Mouse (Mus musculus) neural tube, embryonic 14.5 days (tissue): ENCODE measurements at regions not wholly inside any gene's neighbourhood (a gene's known extent, or its start where the extent isn't known, plus 50 kb on each side); places are given as distances from the start of the nearest gene placed in this dataset.

Experiments used
- ATAC-seq: fragments of 200-750 bp; cut with Nextera tagmentation; 2 replicates; pipeline ENCODE4 v1.8.0; 2017; ENCODE audit warnings: low read depth, mild to moderate bottlenecking, moderate TSS enrichment, moderate library complexity
- H3K27ac ChIP-seq: fragments of 300-500 bp; sonication (generic); 2 replicates; pipeline ENCODE4 v1.5.1; 2014; ENCODE audit warnings: low read depth, mild to moderate bottlenecking, control low read depth, low read length, moderate library complexity, mixed read lengths
- H3K27me3 ChIP-seq: fragments of 300-500 bp; sonication (generic); 2 replicates; pipeline ENCODE4 v1.6.1; 2014; ENCODE audit warnings: low read length; ENCODE audit not compliant: control insufficient read depth, insufficient read depth
- H3K36me3 ChIP-seq: fragments of 300-500 bp; sonication (generic); 2 replicates; pipeline ENCODE4 v1.6.1; 2014; ENCODE audit warnings: low read length, mixed read lengths; ENCODE audit not compliant: control insufficient read depth, insufficient read depth
- H3K4me1 ChIP-seq: fragments of 300-500 bp; sonication (generic); 2 replicates; pipeline ENCODE4 v1.6.1; 2014; ENCODE audit warnings: low read length; ENCODE audit not compliant: control insufficient read depth, insufficient read depth
- H3K4me2 ChIP-seq: fragments of 300-500 bp; sonication (generic); 2 replicates; pipeline ENCODE4 v1.6.1; 2014; ENCODE audit warnings: mild to moderate bottlenecking, low read depth, low read length, control low read depth
- H3K4me3 ChIP-seq: fragments of 300-500 bp; sonication (generic); 2 replicates; pipeline ENCODE4 v1.5.1; 2014; ENCODE audit warnings: low read depth, low read length, control low read depth, mixed read lengths
- H3K9ac ChIP-seq: fragments of 300-500 bp; sonication (generic); replicated peaks from 2 replicates; pipeline ENCODE4 v1.6.1; 2014; ENCODE audit warnings: low read depth, mild to moderate bottlenecking, control low read depth, low read length, mixed read lengths
- H3K9me3 ChIP-seq: fragments of 300-500 bp; sonication (generic); 2 replicates; pipeline ENCODE4 v1.6.1; 2016; ENCODE audit warnings: low read length; ENCODE audit not compliant: control insufficient read depth
- WGBS: fragments of 180-500 bp; shearing (Covaris S2); extraction: QIAGEN DNeasy Blood & Tissue Kit; methylation state at CpG from one replicate; pipeline ENCODE4 v1.1.7; 2014; 5-methylcytosine and 5-hydroxymethylcytosine counted together

DNA sequence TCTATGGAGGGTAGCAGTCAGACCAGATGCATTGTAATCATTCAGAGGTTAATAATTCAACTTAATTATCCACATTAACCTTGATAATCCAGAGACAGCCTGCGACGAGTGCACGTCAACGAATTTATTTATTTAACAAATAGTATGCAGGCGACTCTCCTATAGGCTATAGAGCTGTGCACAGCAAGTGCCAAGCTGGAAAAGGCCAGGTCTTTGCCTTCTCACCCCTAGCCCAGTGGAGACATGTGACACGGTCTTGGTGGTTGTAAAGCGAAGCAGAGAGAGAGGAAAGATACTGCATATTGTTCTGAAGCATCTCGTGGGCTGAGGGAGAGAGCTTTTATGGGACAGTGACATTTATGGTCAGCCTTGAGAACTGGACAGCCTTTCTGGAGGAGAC, 146.7 kb downstream of the Fam43a start:
- Histone ChIP-seq H3K4me3 (no peak overlapping the region), H3K9me3 (no peaks in the 10 kb centered on the region), H3K4me2 (no peak overlapping the region), H3K27ac (no peak overlapping the region), H3K27me3 (no peaks in the 10 kb centered on the region), H3K36me3 (no peaks in the 10 kb centered on the region), H3K9ac (no peak overlapping the region), H3K4me1 (no peaks in the 10 kb centered on the region)
- WGBS: 36% methylated on average over 8 of the region's 8 CpGs
- no peak for ATAC-seq

DNA sequence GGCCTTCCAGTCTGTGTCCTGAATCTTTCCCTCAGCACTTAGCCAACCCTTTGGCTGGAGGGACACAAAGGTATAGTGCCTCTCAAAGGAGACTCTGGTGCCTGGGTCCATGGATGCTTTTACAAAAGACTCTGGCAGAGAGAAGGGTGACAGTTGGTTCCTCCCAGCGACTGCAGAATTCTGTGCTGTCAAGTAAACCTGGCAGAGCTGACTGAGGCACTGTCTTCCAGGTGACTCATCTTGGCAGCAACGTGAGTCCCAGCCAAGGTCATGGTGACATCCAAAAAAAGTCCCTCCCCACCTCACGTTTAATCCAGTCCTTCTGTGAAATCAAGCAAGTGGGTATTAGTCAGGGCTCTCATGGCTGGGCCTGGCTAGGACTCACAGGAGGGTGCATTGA, 150.3 kb downstream of the Fam43a start:
- no peaks in the 10 kb centered on the region for H3K4me1 ChIP-seq
- WGBS: 86% methylated on average over 3 of the region's 3 CpGs
- ATAC-seq: no peak

DNA sequence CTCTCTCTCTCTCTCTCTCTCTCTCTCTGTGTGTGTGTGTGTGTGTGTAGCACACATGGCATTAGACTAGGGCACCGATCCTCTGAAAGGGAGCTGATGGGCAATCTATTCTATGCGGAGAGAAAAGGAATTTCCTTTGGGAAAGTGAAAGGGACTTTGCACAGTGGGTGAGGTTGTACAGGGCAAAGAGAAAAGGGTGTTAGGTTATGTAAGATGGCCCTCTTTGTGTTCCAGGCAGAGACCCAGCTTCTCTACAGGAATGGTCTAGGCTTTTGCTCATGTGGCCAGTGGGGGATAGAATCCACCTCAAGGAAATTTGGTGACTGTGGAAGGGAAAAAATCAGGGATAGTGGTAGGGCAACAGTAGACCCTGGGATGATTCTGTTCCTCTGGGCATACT, 156.2 kb downstream of the Fam43a start:
- H3K4me2 ChIP-seq: no peak overlapping the region
- no peak overlapping the region for H3K4me3 ChIP-seq
- no peaks in the 10 kb centered on the region for H3K9me3 ChIP-seq
- H3K9ac ChIP-seq: no peak overlapping the region
- ATAC-seq: no peak
- WGBS: 92% methylated on average over 2 of the region's 2 CpGs
- no peaks in the 10 kb centered on the region for H3K36me3 ChIP-seq
- no peaks in the 10 kb centered on the region for H3K4me1 ChIP-seq
- no peak overlapping the region for H3K27ac ChIP-seq
- H3K27me3 ChIP-seq: no peaks in the 10 kb centered on the region

More for the DNA sequence above, 150.3 kb downstream of the Fam43a start:
- H3K4me2 ChIP-seq: no peak overlapping the region
- no peaks in the 10 kb centered on the region for H3K9me3 ChIP-seq
- H3K4me3 ChIP-seq: no peak overlapping the region
- H3K36me3 ChIP-seq: no peaks in the 10 kb centered on the region
- H3K27ac ChIP-seq: no peak overlapping the region
- H3K27me3 ChIP-seq: no peaks in the 10 kb centered on the region
- no peak overlapping the region for H3K9ac ChIP-seq

DNA sequence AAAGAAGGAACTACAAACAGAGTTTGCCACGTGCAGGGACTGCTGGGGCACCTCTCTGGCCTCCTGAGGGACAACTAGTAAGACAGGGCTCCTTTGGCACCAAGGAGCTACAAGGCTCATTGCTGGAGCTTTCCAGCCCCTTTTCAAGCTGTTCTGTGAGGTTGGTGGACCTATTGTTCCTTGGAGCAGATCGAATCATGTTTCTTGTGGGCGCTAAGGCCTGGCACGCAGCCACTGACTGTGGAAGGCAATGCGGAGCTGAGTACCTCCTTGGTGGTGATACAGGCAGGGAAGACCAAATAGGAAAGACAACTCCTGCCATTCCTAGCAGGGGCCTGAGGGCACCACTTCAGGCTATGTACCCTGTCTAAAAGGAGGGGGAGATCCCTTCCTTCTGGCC, 157.2 kb downstream of the Fam43a start:
- WGBS: 82% methylated on average over 5 of the region's 5 CpGs
- no peak for ATAC-seq
- H3K4me3 ChIP-seq: no peak overlapping the region
- H3K9me3 ChIP-seq: no peaks in the 10 kb centered on the region
- H3K27ac ChIP-seq: no peak overlapping the region
- H3K4me1 ChIP-seq: no peaks in the 10 kb centered on the region
- H3K27me3 ChIP-seq: no peaks in the 10 kb centered on the region
- no peaks in the 10 kb centered on the region for H3K36me3 ChIP-seq
- H3K4me2 ChIP-seq: no peak overlapping the region
- no peak overlapping the region for H3K9ac ChIP-seq

DNA sequence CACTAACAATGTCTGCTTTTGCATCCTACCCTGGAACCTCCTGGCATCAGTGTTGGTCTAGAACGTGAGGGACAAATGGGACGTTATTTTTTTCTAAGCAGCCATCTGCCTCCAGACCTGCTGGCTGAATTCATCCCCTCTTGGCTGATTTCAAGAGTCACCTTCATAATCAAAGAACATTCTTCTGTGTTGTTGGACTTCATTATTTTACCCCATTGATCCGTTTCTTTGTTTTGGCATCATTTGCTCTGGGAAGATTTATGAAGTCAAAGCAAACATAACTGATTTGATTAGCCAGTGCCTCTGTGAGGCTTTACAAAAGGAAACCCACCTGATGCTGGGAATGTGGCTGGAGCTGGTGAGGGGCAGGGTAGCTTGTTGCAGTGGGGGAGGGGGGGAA, 158.0 kb downstream of the Fam43a start:
- Histone ChIP-seq H3K9me3 (no peaks in the 10 kb centered on the region), H3K4me2 (no peak overlapping the region), H3K4me3 (no peak overlapping the region), H3K27me3 (no peaks in the 10 kb centered on the region), H3K36me3 (no peaks in the 10 kb centered on the region), H3K27ac (no peak overlapping the region), H3K9ac (no peak overlapping the region), H3K4me1 (no peaks in the 10 kb centered on the region)
- 80% methylated on average over 3 of the region's 3 CpGs for WGBS
- ATAC-seq: no peak

DNA sequence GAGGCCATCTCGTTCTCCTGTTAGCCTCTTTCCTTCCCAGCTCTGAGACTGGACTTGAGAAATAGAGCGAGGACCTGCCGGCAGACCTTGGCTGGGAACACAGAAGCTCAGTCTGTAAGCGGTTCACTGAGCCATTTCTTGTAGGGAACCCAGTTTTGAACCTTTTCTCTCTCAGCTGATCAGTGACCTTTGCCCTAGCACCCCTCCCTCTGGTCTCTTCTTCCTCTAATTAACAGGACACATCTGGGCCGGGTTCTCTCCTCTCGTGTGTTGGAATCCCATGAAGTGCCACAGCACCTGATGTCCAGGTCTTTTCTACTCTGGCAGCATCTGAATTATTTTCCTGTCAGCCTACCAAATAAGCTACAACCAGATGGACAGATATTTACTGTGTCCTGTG, 158.5 kb downstream of the Fam43a start:
- H3K9me3 ChIP-seq: no peaks in the 10 kb centered on the region
- H3K27ac ChIP-seq: no peak overlapping the region
- H3K4me1 ChIP-seq: no peaks in the 10 kb centered on the region
- H3K4me2 ChIP-seq: no peak overlapping the region
- no peak overlapping the region for H3K9ac ChIP-seq
- ATAC-seq: no peak
- no peak overlapping the region for H3K4me3 ChIP-seq
- H3K36me3 ChIP-seq: no peaks in the 10 kb centered on the region
- H3K27me3 ChIP-seq: no peaks in the 10 kb centered on the region
- 81% methylated on average over 6 of the region's 6 CpGs for WGBS

DNA sequence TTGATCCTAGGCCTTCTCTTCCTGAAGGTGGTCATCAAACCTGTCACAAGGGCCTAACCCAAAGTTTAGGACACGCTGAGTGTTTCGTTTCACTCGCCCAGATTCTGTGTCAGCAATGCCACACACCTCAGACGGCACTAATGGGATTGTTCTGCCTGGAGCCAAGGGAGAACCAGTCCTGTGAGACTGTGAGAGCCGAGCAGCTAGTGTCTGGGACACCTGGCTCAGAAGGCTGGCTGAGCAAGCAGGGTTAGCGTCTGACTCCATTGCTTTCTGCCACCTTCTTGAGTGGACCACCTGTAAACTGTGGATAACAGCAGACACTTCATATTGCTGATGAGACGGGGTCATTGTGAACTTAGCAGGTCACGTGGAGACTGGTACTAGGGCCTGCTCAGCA, 160.0 kb downstream of the Fam43a start:
- H3K27ac ChIP-seq: no peak overlapping the region
- WGBS: 84% methylated on average over 8 of the region's 8 CpGs
- no peaks in the 10 kb centered on the region for H3K9me3 ChIP-seq
- no peak overlapping the region for H3K4me2 ChIP-seq
- no peak for ATAC-seq
- H3K27me3 ChIP-seq: no peaks in the 10 kb centered on the region
- H3K4me3 ChIP-seq: no peak overlapping the region
- no peak overlapping the region for H3K9ac ChIP-seq
- no peaks in the 10 kb centered on the region for H3K36me3 ChIP-seq
- H3K4me1 ChIP-seq: no peaks in the 10 kb centered on the region

DNA sequence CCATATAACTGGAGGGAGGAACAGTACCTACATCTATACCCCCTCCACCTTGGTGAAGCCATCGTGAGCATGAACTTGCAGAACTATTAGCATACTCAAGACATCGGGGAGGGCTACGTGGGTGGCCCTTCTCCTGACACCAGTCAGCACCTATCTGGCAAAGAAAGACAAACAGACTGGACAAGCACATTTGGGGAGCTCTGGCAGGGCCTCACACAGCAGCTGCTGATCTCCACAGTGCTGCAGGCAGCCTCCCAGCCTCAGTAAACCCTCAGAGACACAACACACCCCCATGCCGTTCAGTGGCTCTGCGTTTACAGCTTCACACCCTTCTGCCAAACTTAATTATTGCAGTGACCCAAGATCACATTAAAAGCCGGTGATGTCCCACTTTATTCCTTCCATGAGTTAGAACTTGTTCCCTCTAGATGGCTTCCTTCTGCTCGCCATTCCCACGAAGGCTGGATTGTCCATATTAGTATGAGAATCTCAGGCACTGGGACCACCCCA, 161.7 kb downstream of the Fam43a start:
- Histone ChIP-seq H3K4me3 (no peak overlapping the region), H3K4me1 (no peaks in the 10 kb centered on the region), H3K9ac (no peak overlapping the region), H3K27ac (no peak overlapping the region), H3K36me3 (no peaks in the 10 kb centered on the region), H3K4me2 (no peak overlapping the region), H3K9me3 (no peaks in the 10 kb centered on the region), H3K27me3 (no peaks in the 10 kb centered on the region)
- ATAC-seq: no peak
- 54% methylated on average over 8 of the region's 8 CpGs for WGBS

DNA sequence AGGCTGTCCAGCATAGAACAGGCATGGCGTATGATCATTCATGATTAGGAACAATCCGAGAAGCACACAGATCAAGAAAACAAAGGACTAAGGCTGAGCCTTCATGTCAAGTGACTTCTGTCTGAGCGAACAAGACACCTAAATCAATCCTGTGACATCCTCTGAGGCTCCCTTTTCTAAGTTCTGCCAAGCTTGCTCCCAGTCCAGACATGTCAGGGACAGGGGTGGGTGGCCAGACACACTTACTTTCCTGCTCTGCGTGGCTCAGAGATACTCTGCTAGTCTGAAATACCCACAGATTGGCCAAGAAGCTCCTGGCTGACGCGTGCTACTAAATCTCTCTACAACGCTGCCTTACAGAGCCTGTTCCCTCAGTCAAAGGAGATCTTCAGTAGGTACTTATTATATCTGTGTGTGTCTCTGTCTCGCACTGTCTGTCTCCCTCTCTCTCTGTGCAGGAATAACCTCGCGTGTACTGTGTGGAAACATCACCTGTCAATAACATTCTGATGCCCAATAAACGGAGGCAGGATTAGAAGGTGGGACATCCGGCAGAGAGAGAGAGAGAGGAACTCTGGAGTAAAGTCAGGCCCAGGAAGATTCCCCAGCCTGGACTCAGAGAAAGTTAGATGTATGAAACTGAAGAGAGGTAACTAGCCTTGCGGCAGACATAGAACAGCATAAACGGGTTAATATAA, 163.5 kb downstream of the Fam43a start:
- Histone ChIP-seq H3K9me3 (no peaks in the 10 kb centered on the region), H3K36me3 (no peaks in the 10 kb centered on the region), H3K27ac (no peak overlapping the region), H3K4me3 (no peak overlapping the region), H3K9ac (no peak overlapping the region), H3K4me2 (no peak overlapping the region), H3K27me3 (no peaks in the 10 kb centered on the region), H3K4me1 (no peaks in the 10 kb centered on the region)
- WGBS: 65% methylated on average over 14 of the region's 14 CpGs
- no peak for ATAC-seq
